Mouse (Mus musculus) layer of hippocampus, adult 11-12 months (tissue): ENCODE results near the gene Glb1l2.

ENCODE experiments used
- DNase-seq: peaks from one replicate; pipeline ENCODE4 v3.0.0; 2022; ENCODE audit warnings: low spot score

Glb1l2 gene

DNA sequence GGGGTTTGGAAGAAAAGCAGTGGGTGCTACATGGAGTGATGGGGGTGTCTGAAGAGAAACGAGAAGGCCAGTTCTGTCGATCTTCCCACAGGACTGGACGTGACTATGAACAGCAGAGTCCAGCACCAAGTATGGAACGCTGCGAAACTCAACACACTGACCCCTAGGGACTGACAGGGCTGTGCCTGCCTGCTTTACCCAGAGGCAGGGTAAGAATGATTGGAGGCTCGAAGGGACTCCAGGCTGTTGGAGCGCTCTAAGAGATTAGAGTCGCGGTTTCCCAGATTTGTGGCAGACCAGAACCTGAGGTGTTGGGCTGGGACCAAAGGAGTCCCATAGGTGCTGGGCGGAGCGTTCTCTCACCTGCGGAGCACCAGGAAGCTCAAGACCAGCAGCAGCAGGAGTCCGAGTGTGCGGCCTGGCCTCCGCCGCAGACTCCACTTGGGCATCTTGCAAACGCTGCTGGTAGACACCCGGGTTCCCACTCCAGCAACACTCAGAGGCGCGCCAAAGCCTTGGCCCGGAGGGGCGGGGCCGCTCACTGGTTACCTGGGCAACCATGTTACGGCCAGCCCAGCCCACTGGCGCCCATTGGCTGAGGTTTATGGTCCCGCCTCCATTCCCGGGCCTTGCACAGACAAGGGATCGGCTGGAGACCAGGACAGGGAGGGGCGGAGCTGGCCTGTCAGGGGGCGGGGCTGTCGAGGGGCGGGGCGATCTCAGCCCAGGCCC is at the start of gene Glb1l2:
TSS of gene Glb1l2 (minus strand) at position 534 of the 732 bp plus-strand sequence.
- peak; percentile 86 for DNase-seq

- no peak for DNase-seq
These were observed 24.8 kb upstream of the Glb1l2 start for GRCm38 (mm10) chr9:26831089-26831488.

DNA sequence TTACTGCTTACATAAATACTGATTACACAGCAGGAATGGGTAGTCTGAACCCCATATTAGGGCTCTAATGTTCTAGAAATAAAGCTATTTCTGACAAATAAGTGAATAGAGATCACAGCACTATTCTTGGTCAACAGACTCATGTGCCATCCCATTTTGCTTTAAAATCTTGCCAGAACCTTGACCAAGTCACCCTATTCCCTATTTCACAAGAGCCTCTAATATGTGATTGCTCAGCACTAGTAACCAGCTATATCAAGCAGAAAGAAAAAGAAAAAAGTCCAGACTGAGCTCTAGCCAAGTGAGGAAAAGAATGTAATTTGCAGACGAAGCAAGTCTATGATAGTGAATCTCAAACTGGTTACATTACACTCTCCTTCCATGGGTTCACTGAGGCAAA is 13.7 kb upstream of the Glb1l2 start:
- no peak for DNase-seq

GRCm38 (mm10) chr9:26808735-26809134 is 2.5 kb upstream of the Glb1l2 start:
- no peak for DNase-seq

DNA sequence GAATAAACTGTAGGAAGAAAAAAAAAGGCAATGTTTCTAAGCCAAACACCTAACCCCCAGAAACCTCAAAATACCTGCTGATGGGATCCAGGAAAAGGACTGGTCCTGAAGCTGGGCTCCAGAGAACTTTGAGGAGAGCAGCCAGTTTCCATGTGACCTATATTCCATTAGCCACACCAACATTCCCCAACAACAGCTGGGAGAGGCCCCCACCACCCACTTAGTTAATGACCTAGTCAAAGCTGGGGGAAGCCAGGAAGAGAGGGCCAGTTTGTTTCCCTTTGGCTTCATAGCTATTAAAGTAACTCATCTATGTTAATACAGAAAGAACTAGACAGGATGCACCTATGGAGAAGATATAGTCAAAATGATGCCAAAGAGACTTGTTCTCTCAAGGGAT is 1.9 kb downstream of the Glb1l2 start:
- DNase-seq, result no peak

GRCm38 (mm10) chr9:26800357-26800756 is 5.9 kb downstream of the Glb1l2 start:
- DNase-seq, result no peak

- DNase-seq, result no peak
These were observed 7.5 kb downstream of the Glb1l2 start for GRCm38 (mm10) chr9:26798731-26799130.

- DNase-seq, result no peak
These were observed 8.1 kb downstream of the Glb1l2 start for GRCm38 (mm10) chr9:26798205-26798604.

DNA sequence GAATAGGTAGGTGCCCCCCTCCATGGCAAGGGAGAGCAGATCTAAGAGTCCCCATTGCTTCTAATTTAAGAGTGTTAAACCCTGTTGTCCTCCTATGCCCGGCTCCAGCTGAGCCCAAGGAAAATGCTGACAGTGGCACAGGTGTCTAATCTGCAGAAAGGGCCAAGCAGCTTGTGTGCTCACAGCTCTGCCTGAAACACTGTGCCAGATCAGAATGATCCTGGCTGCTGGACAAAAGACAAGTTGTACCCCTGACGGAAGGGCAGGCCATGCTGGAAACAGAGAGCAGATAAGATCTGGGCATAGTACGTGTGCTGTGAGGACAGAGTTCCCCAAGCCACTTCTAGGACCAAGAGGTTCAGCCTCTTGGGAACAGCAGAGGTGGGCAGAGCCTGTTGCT is 13.4 kb downstream of the Glb1l2 start:
- no peak for DNase-seq

- no peak for DNase-seq
These were observed 22.8 kb downstream of the Glb1l2 start for GRCm38 (mm10) chr9:26783414-26783975.

DNA sequence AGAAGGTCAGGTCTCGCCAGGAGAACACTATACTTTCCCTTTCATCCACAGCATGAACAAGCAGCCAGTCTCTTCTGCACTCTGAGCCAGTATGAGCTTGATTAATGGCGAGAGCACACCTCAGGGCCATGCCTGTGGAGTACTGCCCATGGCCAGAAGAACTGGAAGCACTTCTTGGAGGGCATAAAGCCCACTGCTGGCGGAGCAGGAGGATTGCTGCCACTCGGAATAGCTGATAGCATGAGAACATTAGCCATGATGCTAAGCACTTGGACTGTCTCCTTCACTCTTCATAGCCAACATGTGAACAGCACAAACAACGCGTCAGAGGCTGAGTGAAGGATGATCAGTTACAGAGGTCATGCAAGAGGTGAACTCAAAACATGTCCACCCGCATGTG is 27.8 kb downstream of the Glb1l2 start:
- DNase-seq, result no peak

- DNase-seq, result peak; percentile 82
These were observed 30.0 kb downstream of the Glb1l2 start for GRCm38 (mm10) chr9:26776122-26776902.

DNA sequence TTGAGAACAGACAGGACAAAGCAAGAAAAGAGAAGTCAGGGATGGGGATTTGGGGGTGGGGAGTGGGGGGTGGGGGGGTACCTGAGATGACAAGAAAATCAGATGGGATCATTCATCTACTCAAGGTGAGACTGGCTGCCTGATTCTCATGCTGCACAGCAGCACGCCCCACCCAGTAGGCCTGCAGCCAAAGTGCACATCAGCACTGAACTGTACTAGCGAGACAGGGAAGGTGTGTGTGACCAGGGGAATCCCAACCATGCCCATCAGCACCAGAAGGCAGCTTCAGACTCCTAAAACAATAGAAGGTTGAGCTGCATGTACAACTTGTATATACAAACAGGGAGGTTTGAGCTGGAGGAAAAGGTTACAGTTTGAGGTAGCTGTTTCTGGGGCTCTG is 30.6 kb downstream of the Glb1l2 start:
- no peak for DNase-seq

DNA sequence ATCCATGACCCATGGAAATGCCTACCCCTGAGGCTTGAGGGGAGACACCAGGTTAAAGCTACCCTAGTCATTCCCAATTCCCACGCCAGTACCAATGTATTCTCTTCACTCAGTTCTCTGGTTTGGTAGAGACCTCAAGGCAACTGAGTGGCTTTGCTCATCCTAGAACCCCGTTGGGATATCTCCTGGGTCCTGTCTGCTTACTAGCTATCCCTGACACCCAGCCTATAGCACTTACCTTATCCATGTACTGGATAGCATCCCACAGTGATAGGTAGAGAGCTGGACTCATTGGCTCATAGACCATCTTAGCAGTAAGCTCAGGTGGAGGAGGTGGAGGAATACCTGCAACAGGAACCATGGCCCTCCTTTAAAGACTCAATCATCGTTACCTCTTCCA is 38.1 kb downstream of the Glb1l2 start:
- no peak for DNase-seq

- DNase-seq, result no peak
These were observed 43.8 kb downstream of the Glb1l2 start for GRCm38 (mm10) chr9:26762477-26762876.

- DNase-seq, result no peak
These were observed 45.7 kb downstream of the Glb1l2 start for GRCm38 (mm10) chr9:26760576-26760975.

GRCm38 (mm10) chr9:26760081-26760480 is 46.2 kb downstream of the Glb1l2 start:
- peak; percentile 77 for DNase-seq

- DNase-seq, result no peak
These were observed 57.4 kb downstream of the Glb1l2 start for GRCm38 (mm10) chr9:26748893-26749292.

DNA sequence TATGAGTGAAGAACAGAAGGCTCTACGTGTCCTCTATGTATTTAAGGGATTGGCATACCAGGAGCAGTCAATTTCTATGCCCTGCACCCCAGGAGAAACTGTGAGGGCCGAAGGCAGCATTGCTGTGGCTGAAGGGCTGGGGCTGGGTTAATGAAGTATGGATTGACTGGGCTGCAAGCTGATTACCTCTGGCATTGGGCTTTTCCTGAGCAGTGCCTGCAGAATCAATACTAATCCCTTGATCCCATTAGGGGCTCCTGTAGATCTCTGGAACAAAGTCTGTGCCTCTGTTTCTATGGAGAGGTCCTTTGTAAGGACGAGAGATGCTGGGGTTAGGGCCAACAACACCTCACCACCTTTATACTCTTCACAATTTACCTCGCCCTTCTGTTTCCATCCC is 59.1 kb downstream of the Glb1l2 start:
- no peak for DNase-seq

GRCm38 (mm10) chr9:26742817-26743216 is 63.5 kb downstream of the Glb1l2 start:
- DNase-seq, result peak; percentile 66

GRCm38 (mm10) chr9:26737116-26737515 is 69.2 kb downstream of the Glb1l2 start:
- DNase-seq, result peak; percentile 54

GRCm38 (mm10) chr9:26733986-26734385 is 72.3 kb downstream of the Glb1l2 start:
- peak; percentile 44 for DNase-seq
